Mouse (Mus musculus): ENCODE results near the gene Golm1. TPM values are rescaled to one million over a fixed set of nuclear protein-coding genes. Genes with fewer than 3 reads are reported as not detected.

The Golm1 gene
- polyA plus RNA-seq, 1 experiment from 2014 or later, result 97.5 TPM

Other genes with a start within 250 kb of the Golm1 start
- 17.8 and 18.4 TPM in 2 replicates for gene Agtpbp1, start 90.6 kb downstream of the Golm1 start, polyA plus RNA-seq (2014; fragmentation: Nextera tagmentation; extraction: Ambion mirVana)
- 104 and 105 TPM in 2 replicates for gene Naa35, start 90.6 kb downstream of the Golm1 start, polyA plus RNA-seq (2014; fragmentation: Nextera tagmentation; extraction: Ambion mirVana)
- not detected in 2 replicates for gene 4921517D22Rik, start 18.3 kb upstream of the Golm1 start, polyA plus RNA-seq (2014; fragmentation: Nextera tagmentation; extraction: Ambion mirVana)
- 0.11 TPM in 1 of 2 replicates, not detected in the other for gene Spata31d1a, start 34.5 kb upstream of the Golm1 start, polyA plus RNA-seq (2014; fragmentation: Nextera tagmentation; extraction: Ambion mirVana)
- not detected in 2 replicates for gene Spata31d1b, start 36.5 kb upstream of the Golm1 start, polyA plus RNA-seq (2014; fragmentation: Nextera tagmentation; extraction: Ambion mirVana)
- gene Spata31d1d, start 55.9 kb upstream of the Golm1 start, polyA plus RNA-seq (2014; fragmentation: Nextera tagmentation; extraction: Ambion mirVana), result not detected in 2 replicates
- not detected in 2 replicates for gene 1700014D04Rik, start 70.9 kb upstream of the Golm1 start, polyA plus RNA-seq (2014; fragmentation: Nextera tagmentation; extraction: Ambion mirVana)
- 117 and 125 TPM in 2 replicates for gene Isca1, start 94.0 kb upstream of the Golm1 start, polyA plus RNA-seq (2014; fragmentation: Nextera tagmentation; extraction: Ambion mirVana)
- not detected in 2 replicates for gene Gm49354, start 106.4 kb upstream of the Golm1 start, polyA plus RNA-seq (2014; fragmentation: Nextera tagmentation; extraction: Ambion mirVana)
- 48.7 and 50.0 TPM in 2 replicates for gene Tut7, start 147.3 kb upstream of the Golm1 start, polyA plus RNA-seq (2014; fragmentation: Nextera tagmentation; extraction: Ambion mirVana)

All from embryonic facial prominence, embryonic 11.5 days (tissue).